Mouse (Mus musculus) lung, postnatal 25 days (tissue): Measurements from ENCODE around the gene Csf3.
"Not testable (repeated sequence)": the region's sequence is repeated elsewhere in the genome, so short reads cannot be mapped to it uniquely, and the experiment has no call there.

Experiments used
- DNase-seq: peaks from one replicate; pipeline ENCODE4 v3.0.0; 2022; ENCODE audit warnings: low spot score

Csf3 gene

GRCm38 (mm10) chr11:98730727-98731126, 29.7 kb downstream of the Csf3 start:
- DNase-seq = no peak

GRCm38 (mm10) chr11:98731134-98731533, 30.1 kb downstream of the Csf3 start:
- no peak for DNase-seq

GRCm38 (mm10) chr11:98734020-98734419, 33.0 kb downstream of the Csf3 start:
- DNase-seq = no peak

- DNase-seq = no peak
These were observed 34.0 kb downstream of the Csf3 start for GRCm38 (mm10) chr11:98735111-98735510.

GRCm38 (mm10) chr11:98736176-98736575, 35.1 kb downstream of the Csf3 start:
- no peak for DNase-seq

DNA sequence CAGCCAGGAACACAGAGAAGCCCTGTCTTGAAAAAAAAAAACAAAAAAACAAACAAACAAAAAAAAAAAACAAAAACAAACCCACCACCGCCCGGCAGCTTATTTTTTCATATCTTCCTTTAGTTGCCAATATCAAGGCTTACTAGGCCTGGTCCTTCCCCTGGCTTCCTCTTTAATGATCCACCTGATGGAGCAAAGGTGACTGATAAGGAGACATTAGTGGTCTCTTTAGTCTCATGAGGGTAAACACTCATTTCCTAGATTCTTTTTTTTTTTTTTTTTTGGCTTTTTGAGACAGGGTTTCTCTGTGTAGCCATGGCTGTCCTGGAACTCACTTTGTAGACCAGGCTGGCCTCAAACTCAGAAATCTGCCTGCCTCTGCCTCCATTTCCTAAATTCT, 36.2 kb downstream of the Csf3 start:
- DNase-seq = not testable (repeated sequence)

DNA sequence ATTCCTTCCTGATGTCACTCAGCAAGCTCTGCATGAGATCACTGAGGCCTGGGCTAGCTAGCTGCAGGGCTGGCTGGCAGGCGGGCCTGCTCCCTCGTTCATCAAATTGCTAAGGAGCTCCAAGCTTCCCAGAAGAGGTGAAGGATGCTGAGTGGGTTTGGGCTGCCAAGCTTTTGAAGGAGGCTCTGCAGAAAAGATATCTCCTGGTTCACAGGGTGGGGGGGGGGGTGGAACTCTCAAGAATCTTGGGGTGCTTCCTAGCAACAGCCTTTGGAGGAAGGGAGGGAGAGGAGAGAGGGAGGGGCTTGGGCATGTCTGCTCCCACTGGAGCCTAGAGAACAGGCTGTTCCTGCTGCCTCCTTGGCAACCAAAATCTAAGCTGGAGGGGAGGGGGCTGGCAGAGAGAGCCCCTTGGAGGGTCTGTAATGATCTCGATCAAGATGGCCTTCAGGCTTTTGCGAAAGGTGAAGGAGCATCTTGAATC, 37.4 kb downstream of the Csf3 start:
- no peak for DNase-seq

DNA sequence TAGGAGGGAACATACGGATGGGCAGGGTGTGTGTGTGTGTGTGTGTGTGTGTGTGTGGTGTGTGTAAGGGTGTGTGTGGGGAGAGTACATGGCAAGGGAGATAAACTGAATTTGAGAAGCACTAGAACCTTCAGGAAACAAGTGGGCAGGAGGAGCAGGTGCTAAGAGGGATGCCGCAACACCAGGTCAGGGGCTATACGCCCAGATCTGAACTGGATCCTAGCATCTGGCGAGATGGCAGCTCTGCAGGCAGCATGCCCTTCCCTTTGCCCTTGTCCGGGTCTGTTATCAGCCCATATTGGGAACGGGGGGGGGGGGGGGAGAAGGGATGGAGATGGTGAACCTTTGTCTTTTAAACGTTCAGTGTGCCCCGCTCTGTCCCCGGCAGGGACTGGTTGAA, 37.9 kb downstream of the Csf3 start:
- no peak for DNase-seq

GRCm38 (mm10) chr11:98740026-98740392, 38.9 kb downstream of the Csf3 start:
- no peak for DNase-seq

DNA sequence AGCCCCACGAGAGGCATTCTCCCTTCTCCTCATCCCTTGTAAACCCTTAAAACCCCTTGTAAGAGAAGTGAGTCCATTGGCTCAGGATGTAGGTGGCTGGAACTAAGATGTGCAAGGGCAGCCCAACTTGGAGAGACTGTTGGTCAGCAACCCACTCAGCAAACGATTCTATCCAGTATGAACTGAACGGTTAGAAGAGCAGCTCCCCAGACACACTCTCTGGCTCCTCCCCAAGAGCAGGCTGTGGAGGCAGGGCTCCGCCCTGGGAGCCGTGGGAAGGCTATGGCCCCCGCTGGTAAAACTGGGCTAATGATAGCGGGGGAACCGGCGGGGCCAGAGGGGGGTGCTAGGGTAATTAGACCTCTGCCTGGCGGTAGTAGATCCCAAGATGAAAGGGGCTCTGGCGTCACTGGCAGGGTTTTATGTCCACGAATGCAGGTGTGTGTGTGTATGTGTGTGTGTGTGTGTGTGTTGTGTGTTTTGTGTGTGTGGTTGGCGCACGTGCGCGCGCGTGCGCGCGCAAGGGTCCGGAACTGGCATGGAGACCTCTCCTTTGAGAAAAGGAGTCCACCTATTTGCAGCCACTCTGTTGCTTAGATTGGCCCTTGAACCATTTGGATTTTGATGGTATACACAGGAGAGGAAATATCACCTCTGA, 39.5 kb downstream of the Csf3 start, which contains the start of gene Thra:
TSS of gene Thra (plus strand) at position 246 of the 658 bp plus-strand sequence.
- peak; percentile 62 for DNase-seq

DNA sequence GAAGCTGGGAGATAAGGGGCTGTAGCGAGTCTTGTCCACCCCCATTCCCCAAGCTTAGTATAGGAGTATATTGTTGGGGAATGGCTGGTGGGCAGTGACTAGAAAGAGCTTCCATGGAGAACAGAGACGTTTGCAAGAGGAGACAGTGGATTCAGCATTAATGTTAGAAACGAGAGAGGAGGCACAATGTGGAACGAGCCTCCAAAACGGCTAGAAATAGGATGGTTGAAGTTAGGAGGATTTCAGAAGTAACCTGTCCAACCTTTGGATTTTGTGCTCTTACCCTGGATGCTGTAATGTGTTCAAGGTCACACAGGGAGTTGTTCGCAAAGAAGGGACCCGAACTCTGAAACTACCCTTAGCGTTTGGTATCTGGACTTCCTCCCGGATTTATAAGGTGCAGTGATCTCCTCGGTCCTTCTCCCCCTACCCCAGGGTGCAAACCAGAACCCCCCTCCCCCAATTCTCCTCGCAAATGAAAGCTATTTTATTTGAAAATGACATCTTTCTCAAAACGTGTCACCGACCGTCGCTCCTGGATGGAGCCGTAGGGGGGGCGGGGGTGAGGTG, 40.1 kb downstream of the Csf3 start:
- no peak for DNase-seq

DNA sequence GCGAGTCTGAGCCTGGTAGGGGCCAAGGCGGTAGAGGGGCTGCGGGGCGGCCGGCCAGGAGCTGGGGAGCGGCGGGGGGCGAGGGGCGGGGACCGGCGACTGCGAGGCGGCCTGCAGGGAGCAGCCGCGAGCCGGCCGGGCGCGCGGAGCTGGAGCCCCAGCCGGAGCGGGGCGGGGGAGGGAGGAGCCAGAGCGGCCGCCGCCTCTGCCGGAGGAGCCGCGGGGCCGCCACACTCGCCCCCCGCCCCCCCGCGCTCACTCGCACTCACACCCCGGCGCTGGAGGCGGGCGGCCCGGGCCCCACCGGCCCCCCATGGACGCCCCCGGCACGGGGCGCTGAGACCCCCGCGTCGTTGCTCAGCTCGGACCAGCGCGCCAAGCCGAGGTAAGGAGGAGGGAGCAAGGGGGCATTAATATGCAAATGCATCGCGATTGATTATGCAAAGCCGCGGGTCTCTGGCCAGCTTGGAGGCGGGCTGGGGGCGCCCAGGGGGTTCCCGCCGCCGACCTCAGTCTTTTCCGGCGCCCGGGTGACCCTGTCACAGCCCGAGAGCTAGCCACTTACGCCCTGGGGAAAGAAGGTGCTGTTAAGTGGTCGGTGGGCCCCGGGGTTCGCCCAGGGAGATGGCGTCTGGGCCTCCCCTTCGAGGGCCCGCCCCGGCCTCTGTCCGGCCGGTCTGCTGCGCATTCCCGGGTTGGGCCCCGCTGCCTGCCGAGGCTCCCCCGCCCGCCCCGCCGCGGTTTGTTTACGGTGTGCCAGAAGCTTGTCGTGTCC, 40.7 kb downstream of the Csf3 start:
- DNase-seq = peak; percentile 80

GRCm38 (mm10) chr11:98742397-98743291, 41.6 kb downstream of the Csf3 start:
- no peak for DNase-seq

DNA sequence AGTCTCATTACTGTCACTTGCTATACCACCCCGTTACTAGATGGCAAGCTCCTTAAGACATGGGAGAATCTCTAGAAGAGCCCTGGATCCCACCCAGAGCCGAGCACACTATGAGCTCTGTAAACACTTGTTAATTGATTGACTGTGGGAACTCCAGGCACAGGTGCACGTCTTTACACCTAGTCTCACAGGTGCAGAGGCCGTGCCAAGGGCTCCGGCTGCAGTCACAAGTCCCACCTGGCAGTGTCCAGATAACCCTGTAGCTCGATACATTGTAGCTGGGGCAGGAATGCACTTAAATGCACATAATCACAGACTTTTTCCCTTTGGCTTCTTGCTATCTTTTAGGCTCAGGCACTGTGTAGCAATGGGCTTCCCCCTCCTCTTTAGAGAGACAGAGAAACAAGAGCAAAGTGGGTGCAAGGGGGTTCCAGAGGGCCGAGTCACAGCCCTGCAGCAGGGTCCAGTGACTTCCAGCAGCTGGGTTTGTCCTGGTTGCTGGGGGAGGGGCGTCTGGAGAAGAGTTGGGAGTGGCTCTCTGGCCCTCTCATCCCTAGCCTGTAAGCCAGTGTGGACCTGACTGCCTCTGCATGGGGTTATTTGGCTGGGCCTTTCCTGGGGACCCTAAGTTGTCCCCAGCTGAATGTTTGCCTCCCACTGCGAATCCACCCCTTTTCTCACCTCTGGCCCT, 42.7 kb downstream of the Csf3 start:
- DNase-seq = no peak

DNA sequence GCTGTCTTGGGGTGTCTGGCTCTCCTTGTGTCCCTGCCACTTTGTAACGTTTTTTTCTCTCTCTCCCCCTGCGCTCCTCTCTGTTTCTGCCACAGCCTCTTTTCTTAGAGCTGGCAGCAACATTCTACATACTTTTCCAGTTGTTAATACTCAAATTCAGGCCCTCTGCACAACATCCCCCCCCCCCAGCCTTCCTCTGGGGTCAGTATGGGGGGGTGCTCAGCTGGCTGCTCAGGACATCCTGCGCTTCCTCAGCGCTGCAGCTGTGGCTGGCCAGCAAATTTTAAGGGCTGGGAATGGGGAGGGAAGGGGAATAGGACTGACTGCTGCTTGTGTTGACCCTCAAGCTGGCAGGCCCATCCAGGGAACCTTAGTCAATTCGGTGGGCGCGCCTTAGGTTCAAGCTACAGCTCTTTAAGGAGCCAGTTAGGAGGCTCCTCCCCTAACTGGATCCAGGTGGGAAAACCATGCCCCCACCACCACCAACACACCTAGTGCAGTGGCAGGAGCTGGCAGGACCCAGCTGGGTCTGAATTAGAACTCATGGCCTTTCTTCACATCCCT, 43.5 kb downstream of the Csf3 start:
- no peak for DNase-seq

- DNase-seq = no peak
These were observed 45.1 kb downstream of the Csf3 start for GRCm38 (mm10) chr11:98745932-98746853.

DNA sequence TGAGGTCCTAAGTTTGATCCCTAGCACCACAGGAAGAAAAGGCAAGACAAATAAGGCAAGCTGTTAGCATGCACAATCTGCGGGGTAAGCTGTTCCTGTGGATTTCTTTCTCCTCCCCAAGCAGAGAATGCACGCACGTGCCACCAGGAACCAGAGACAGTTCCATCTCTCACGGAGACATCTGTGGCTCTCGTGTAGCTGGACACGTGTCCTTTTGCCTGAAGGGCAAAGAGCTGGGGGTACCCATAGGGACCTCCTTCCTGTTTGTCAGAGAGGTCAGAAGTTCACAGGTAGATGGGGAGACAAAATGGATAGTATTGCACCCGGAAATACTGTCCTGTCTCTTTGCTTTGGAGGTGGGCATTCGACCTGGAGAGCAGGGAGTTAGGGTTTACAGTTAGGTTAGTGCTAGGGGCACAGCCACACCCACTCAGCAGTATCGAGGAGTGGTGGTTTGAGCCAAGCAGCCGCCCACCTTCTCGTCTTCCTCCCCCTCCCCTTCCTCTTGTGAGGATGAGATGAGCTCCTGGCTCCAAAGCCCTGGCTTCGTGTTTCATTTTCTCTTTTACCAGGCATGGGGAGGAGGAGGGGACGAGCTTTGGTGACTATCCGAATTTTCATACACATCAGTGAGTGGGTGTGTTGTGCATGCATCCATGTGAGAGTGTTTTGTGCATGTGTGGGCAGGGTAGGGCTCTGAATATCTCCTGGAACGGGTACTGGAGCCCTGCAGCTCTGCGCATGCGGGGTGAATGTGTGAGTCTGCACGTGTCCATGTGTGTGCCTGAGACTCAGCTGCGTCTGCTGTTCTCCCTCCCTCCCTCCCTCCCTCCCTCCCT, 46.0 kb downstream of the Csf3 start:
- peak; percentile 82 for DNase-seq

DNA sequence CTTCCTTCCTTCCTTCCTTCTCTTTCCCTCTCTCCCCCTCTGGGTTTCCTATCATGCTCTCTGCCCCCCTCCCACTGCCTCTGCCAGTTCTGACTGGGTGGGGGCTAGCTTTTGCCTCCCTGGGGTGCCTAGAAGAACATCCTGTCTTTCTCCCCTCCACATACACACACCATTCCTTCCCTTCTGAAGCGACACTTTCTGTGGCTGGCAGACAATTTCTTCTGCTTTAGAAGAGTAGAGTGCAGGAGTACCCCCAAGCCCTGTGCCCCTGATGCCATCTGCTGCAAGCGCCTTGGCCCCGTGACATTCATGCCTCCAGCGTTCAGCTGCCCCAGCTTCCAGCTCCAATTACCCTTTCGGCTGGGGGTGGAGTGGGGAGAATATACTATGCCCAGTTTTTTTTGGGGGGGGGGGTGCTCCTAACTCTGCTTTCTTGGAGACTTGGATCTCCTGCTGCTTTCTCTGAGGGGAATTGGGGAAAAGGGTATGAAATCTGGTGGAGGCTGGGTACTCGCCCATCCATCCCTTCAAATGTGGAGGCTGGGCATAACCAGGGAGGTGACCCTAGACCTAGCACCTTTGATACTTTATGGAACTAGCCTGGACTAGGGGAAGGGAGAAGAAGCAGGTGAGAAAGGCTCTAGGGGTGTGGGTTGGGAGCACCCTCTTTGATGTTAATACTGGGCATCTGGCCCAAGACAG, 46.9 kb downstream of the Csf3 start:
- no peak for DNase-seq
